Mouse (Mus musculus) olfactory bulb, adult 2 months (tissue): ENCODE data around the gene Slco6c1.

Experiments used
- CTCF ChIP-seq: fragments of 200-500 bp; IDR thresholded peaks from 2 replicates; pipeline ENCODE4 v1.5.1; 2012; ENCODE audit warnings: low read depth, mild to moderate bottlenecking, low read length, moderate library complexity; ENCODE audit not compliant: insufficient read depth
- POLR2A ChIP-seq: fragments of 200-500 bp; IDR thresholded peaks from 2 replicates; pipeline ENCODE4 v1.6.1; 2012; ENCODE audit warnings: mild to moderate bottlenecking, low read depth, low read length, moderate library complexity; ENCODE audit not compliant: insufficient read depth

DNA sequence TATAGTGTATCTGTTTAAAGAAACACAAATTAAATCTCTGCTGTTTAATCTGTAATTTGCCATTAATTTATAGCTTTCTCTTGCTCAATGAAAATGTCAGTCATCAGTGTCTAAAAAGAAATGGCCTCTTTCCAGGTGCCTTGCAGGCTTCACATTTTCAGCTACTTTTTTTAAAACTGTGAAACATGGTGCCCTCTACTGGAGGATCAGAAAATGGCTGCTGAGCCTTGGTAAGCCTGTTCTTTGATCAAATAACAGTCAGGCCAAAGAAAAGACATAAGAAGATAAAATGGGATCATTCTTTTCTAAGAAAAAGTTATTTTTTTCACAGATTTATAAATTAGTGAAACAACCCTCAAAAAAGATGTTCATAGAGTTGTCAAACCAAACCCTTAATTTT lies 109.1 kb downstream of the Slco6c1 start:
- TF ChIP-seq POLR2A = no peak
- no peak for TF ChIP-seq CTCF
